Mouse (Mus musculus) liver, embryonic 15.5 days (tissue): ENCODE data around the gene Id2. TPM values are rescaled to one million over a fixed set of nuclear protein-coding genes. Genes with fewer than 3 reads are reported as not detected.

Experiments used
- ATAC-seq: fragments of 200-750 bp; cut with Nextera tagmentation; 2 replicates; pipeline ENCODE4 v1.8.0; 2017; ENCODE audit warnings: moderate number of reproducible peaks, mild to moderate bottlenecking, moderate library complexity; ENCODE audit not compliant: insufficient read depth
- H3K27ac ChIP-seq: fragments of 300-500 bp; sonication (generic); replicated peaks from 2 replicates; pipeline ENCODE4 v1.5.1; 2015; ENCODE audit warnings: mild to moderate bottlenecking, inconsistent platforms
- H3K27me3 ChIP-seq: fragments of 300-500 bp; sonication (generic); 2 replicates; pipeline ENCODE4 v1.6.1; 2015; ENCODE audit warnings: mild to moderate bottlenecking, inconsistent platforms
- H3K36me3 ChIP-seq: fragments of 300-500 bp; sonication (generic); replicated peaks from 2 replicates; pipeline ENCODE4 v1.6.1; 2015; ENCODE audit warnings: moderate library complexity, mild to moderate bottlenecking, inconsistent platforms
- H3K4me1 ChIP-seq: fragments of 300-500 bp; sonication (generic); replicated peaks from 2 replicates; pipeline ENCODE4 v1.6.1; 2015; ENCODE audit warnings: inconsistent platforms
- H3K4me2 ChIP-seq: fragments of 300-500 bp; sonication (generic); 2 replicates; pipeline ENCODE4 v1.6.1; 2015; ENCODE audit warnings: moderate library complexity, mild to moderate bottlenecking, inconsistent platforms
- H3K4me3 ChIP-seq: fragments of 300-500 bp; sonication (generic); replicated peaks from 2 replicates; pipeline ENCODE4 v1.5.1; 2015; ENCODE audit warnings: mild to moderate bottlenecking, inconsistent platforms
- H3K9ac ChIP-seq: fragments of 300-500 bp; sonication (generic); 2 replicates; pipeline ENCODE4 v1.6.1; 2015; ENCODE audit warnings: moderate library complexity, mild to moderate bottlenecking, inconsistent platforms
- H3K9me3 ChIP-seq: fragments of 300-500 bp; sonication (generic); replicated peaks from 2 replicates; pipeline ENCODE4 v1.6.1; 2016; ENCODE audit warnings: inconsistent platforms
- WGBS: fragments of 180-500 bp; shearing (Covaris S2); methylation state at CpG from one replicate; pipeline ENCODE4 v1.1.7; 2015; ENCODE audit warnings: mixed read lengths; ENCODE audit not compliant: insufficient replicate concordance; 5-methylcytosine and 5-hydroxymethylcytosine counted together
- polyA plus RNA-seq: library from polyadenylated mRNA; unstranded; fragments of >200 nt; fragmentation: Nextera tagmentation; extraction: Ambion mirVana; gene quantifications from 2 replicates; pipeline ENCODE4 v1.2.1, GENCODE M21; 2015

The Id2 gene
- polyA plus RNA-seq, 1 experiment from 2014 or later, result 126 TPM

DNA sequence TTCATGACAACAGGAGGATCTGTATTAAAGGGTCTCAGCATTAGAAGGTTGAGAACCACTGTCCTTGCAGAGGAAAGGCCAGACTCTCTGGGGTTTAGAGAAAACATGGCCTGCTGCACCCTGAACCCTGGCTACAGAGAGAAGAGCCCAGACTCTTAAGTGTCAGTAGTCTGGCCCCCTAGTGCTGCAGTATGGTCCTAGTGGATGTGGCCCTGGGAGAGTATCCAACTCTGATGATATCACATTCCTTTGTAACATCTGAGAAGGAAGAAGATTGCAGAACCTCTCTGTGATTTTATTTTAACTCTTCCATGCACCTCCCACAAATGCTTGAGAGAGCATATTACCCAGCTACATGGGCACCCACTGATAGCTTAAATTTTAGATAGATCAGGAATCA, 7.6 kb upstream of the Id2 start:
- H3K9ac ChIP-seq, result no peak overlapping the region
- H3K27ac ChIP-seq, result no peak overlapping the region
- no peak for ATAC-seq
- H3K36me3 ChIP-seq, result no peaks in the 10 kb centered on the region
- peaks cover 11% of the 10 kb centered on the region; the same call in 1 of the 2 replicates for H3K4me1 ChIP-seq
- no peak overlapping the region for H3K4me3 ChIP-seq
- no peak overlapping the region for H3K4me2 ChIP-seq
- no peaks in the 10 kb centered on the region for H3K9me3 ChIP-seq
- H3K27me3 ChIP-seq, result peaks cover 34% of the 10 kb centered on the region

DNA sequence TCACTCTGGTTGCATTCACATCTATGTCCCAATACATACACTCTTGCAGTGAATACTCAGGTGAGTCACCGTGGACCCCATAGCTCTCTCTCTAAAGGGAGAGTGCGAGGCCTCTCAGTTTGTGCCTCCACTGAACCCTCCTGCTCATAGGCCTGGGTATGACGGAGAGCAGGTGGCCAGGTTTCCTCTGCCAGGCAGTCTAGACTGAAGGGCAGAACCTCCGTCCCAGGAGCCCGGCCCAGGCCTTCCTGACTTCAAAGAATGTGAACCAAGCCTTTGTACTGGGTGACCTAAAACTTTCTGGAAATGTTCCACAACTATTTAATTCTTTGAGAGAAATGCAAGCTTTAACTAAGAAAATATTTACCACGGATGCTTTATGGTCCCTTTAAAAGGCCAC, 7.0 kb upstream of the Id2 start:
- no peaks in the 10 kb centered on the region for H3K36me3 ChIP-seq
- no peak for ATAC-seq
- H3K9ac ChIP-seq, result no peak overlapping the region
- no peak overlapping the region for H3K4me2 ChIP-seq
- no peaks in the 10 kb centered on the region for H3K9me3 ChIP-seq
- H3K27me3 ChIP-seq, result peaks cover 40% of the 10 kb centered on the region
- WGBS, result 53% methylated on average over 6 of the region's 6 CpGs
- no peak overlapping the region for H3K27ac ChIP-seq
- H3K4me3 ChIP-seq, result no peak overlapping the region
- peaks cover 16% of the 10 kb centered on the region; the same call in 1 of the 2 replicates for H3K4me1 ChIP-seq

DNA sequence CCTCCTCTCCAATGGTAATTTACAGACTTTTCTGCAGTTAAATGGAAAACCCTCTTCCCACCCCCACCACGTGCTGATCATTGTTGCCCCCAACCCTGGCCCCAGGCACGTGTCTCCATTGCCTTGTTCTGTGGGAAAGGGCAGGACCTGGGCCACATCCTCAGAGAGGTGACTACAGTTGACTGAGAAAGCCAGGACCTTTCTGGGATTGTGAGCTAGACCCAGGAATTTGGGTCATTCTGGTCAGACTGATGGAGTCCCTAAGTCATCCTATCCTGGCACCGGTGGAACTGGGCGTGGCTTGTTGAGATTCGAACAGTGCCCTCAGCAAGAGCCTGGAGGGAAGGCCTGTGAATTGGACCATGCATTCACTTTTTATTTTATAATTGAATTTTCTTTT, 4.4 kb upstream of the Id2 start:
- Histone ChIP-seq H3K4me2 (peak overlapping the region; percentile 74), H3K36me3 (no peaks in the 10 kb centered on the region), H3K27ac (no peak overlapping the region), H3K9ac (no peak overlapping the region), H3K4me1 (peaks cover 24% of the 10 kb centered on the region), H3K9me3 (no peaks in the 10 kb centered on the region), H3K4me3 (no peak overlapping the region), H3K27me3 (peaks cover 65% of the 10 kb centered on the region)
- 27% methylated on average over 5 of the region's 5 CpGs for WGBS
- ATAC-seq, result no peak

DNA sequence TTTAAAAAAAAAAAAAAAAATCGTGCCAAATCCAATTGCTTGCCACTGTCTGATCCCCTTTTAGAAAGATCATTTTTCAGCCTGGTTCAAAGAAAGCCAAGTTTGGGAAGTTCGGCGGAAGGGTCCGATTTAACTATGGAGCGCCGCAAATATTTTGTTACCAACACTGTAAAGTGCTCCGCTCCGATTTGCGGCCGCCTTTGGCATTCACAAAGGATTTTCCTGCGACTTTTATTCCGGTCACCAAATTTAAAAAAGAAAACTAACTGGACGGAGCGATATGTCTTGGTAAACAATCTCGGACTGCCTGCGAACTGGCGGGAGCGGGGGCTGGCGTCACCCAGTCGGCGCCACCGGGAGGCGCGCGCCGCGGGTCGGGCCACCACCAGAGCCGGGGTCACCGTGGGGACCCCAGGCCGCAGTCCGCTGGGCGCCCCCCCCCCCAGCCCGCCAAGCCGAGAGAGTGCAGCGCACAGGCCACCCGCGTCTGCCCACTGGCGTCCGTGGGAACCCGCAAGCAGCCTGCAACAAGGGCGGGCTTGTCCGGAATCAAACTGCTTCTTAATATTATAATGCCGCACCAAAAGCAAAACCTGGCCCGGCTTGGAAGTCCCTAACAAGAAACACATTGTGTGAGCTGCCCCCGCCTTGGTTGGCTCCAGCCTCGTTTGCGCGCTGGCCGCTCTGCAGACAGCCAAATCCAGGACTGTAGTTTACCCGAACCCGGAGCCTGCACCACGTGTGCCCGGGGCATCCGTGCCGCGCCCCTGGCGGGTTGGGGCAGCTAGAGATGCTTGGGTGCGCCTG, 3.7 kb upstream of the Id2 start:
- Histone ChIP-seq H3K27ac (peak overlapping the region; percentile 83), H3K9me3 (no peaks in the 10 kb centered on the region), H3K9ac (peak overlapping the region; percentile 21; the same call in 1 of the 2 replicates), H3K4me3 (peak overlapping the region; percentile 51), H3K4me2 (peak overlapping the region; percentile 74), H3K4me1 (peaks cover 24% of the 10 kb centered on the region), H3K36me3 (no peaks in the 10 kb centered on the region), H3K27me3 (peaks cover 73% of the 10 kb centered on the region)
- ATAC-seq, result no peak
- under 1% methylated on average over 59 of the region's 59 CpGs for WGBS

DNA sequence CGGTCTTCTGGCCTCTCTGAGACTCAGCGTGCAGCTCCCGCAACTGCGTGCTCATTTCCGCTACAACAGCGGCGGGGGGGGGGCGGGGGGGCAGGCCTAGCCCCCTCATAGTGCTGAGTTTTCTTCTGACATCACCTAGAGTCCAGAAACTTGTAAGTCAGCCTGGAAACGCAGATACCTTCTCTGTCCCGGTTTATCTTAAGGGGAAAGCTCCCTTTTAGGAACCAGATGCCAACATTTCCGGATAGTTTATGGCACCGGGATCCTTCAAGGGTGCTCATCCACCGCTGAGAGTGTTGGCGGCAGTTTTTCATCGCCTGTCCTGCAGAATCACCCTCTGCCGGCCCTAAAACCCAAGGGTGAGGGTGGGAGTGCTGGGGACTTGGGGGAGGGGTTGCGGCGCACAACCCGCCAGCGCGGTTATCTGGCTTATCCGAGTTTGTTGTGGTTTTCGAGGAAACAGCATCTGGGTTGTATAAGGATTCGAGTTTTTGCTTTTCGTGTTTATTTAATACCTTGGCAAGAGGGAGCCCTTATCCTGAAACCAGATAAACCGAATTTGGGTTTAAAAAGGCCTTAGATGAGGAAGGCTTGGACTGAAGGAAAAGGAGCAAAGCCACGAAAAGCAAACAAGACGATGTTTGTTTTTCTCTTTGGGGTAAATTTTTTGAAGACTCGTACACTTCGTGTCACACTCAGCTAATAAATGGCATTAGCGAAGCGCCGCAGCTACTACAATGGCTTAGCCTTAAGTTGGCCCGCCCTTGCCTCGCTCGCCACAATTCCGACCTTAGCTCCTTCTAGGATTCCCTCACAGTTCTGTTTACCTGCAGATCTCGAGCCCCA, 2.8 kb upstream of the Id2 start:
- peak overlapping the region; percentile 21; the same call in 1 of the 2 replicates for H3K9ac ChIP-seq
- H3K27me3 ChIP-seq, result peaks cover 81% of the 10 kb centered on the region
- ATAC-seq, result no peak
- H3K36me3 ChIP-seq, result no peaks in the 10 kb centered on the region
- under 1% methylated on average over 38 of the region's 38 CpGs for WGBS
- H3K27ac ChIP-seq, result peak overlapping the region; percentile 83
- H3K4me1 ChIP-seq, result peaks cover 24% of the 10 kb centered on the region
- H3K9me3 ChIP-seq, result no peaks in the 10 kb centered on the region
- H3K4me2 ChIP-seq, result peak overlapping the region; percentile 74
- peak overlapping the region; percentile 51 for H3K4me3 ChIP-seq

DNA sequence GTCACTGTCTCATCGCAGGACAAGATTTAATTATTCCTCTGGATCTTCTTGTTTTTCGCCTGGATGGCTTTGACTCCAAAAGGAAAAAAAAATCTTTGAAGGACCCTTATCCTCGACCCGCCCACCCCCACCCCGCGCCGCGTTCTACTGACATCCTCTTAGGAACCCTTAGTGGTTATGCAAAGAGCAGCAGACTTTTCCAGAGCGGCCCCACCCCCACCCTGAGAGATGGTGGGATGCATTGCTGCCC, 2.3 kb upstream of the Id2 start:
- Histone ChIP-seq H3K4me1 (peaks cover 24% of the 10 kb centered on the region), H3K9me3 (no peaks in the 10 kb centered on the region), H3K27ac (peak overlapping the region; percentile 83), H3K4me3 (peak overlapping the region; percentile 51), H3K36me3 (no peaks in the 10 kb centered on the region), H3K4me2 (peak overlapping the region; percentile 74), H3K27me3 (peaks cover 87% of the 10 kb centered on the region), H3K9ac (no peak overlapping the region)
- 0% methylated on average over 9 of the region's 9 CpGs for WGBS
- no peak for ATAC-seq

DNA sequence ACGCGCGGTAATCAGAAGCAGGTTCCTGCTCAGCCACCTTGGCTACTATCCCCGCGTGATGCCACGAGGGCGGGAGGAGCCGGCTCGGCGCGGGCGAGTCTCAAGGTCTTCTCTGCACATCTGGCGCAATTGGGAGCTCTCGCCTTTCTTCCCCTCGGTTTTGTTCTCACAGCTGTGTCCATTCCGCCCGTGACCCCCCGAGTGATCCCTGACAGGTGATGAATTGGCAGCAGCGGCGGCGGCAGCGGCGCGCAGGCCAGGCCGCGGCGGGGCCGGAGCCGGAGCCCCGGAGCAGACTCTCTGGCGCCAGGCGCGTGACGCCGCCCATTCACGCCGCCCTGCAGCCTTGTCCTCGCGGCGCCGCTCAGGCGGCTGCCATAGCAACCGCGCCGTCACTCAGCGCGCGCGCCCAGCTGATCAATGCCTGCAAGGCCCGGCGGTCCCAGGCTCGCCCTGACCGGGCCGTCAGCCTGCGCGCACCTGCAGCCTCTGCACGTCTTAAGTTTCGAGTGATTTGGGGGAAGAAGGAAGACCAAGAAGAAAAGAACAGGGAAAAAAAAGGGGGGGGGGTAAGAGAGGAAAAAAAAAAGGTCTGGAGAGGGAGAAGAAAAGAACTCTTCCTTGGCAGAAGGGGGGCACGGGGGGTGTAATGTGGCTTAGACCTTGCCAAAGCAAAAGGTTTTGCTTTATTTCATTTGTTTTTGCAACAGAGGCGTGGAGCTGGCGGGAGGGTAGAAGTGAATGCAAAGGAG, 1.8 kb upstream of the Id2 start:
- H3K36me3 ChIP-seq, result no peaks in the 10 kb centered on the region
- H3K9ac ChIP-seq, result peak overlapping the region; percentile 35; the same call in 1 of the 2 replicates
- H3K27me3 ChIP-seq, result peaks cover 90% of the 10 kb centered on the region
- peak overlapping the region; percentile 51 for H3K4me3 ChIP-seq
- peak overlapping the region; percentile 83 for H3K27ac ChIP-seq
- H3K4me2 ChIP-seq, result peak overlapping the region; percentile 74
- H3K9me3 ChIP-seq, result no peaks in the 10 kb centered on the region
- peaks cover 24% of the 10 kb centered on the region for H3K4me1 ChIP-seq
- WGBS, result under 1% methylated on average over 61 of the region's 61 CpGs
- peak; percentile 51 for ATAC-seq

DNA sequence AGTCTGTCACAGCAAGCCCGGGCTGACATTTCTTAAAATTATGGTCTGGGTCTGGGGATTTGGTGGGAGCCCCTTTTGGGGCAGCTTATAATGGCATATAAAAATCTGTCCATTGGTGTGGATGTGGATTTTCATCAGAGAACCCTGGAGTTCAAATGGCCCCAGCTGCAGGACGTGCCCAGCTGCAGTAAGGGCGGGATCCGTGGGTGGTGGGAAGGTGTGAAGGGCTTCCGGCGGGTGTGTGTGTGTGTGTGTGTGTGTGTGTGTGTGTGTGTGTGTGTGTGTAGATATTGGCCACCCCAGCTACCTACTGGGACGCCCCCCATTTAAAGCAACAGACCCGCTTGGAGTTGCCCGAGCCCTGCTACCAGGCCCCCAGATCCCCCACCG, 1.2 kb upstream of the Id2 start:
- H3K4me2 ChIP-seq, result peak overlapping the region; percentile 74
- H3K9me3 ChIP-seq, result no peaks in the 10 kb centered on the region
- 0 out of 2 replicates have a peak, but pooled peaks have one; percentile 2 for ATAC-seq
- peak overlapping the region; percentile 83 for H3K27ac ChIP-seq
- H3K4me1 ChIP-seq, result peaks cover 24% of the 10 kb centered on the region
- peak overlapping the region; percentile 51 for H3K4me3 ChIP-seq
- WGBS, result 3% methylated on average over 9 of the region's 10 CpGs
- peaks cover 95% of the 10 kb centered on the region for H3K27me3 ChIP-seq
- peak overlapping the region; percentile 37; the same call in 1 of the 2 replicates for H3K9ac ChIP-seq
- no peaks in the 10 kb centered on the region for H3K36me3 ChIP-seq

DNA sequence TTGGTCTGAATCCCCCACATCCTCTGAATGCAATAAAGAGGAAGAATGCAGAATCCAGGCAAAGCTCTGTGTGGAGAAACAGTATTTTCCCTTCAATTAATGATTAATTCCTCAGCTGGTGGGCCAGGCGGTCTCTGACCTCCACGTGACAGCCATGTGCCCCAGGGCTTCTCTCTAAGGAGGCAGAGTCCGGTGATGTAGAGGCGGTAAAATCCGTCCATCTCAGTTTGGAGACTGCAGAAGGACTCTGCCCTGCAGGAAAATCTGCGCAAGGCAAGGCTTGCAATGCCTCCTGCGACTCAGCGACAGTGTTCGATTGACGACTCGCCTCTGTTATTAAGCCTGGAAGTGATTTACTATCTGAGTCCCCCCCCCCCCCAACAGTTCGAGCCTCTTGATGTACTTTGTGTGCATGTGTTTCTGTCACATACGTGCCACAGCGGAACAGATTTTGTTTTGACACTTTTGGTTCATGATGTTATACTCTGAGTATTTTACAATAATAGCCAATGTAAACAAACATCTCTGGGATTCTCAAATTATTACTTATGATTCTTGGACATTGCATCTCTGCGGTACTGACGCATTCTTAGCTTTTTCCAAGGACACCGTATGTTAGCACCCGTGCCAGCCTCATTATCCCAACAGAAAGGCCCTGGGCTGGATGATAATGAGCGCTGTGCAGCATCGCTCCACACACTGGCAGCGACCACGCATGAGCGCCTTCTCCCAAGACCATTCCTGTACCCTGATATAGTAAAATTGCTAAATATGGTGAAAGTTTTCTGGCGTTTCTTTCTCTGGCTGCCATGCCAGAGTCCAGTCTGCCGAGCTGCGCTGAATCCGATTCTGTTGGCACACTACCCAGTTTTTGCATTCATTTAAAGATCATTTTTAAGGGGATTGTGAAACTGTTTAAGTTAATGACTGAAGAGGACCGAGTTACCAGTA, 545 bp upstream of the Id2 start:
- 5% methylated on average over 28 of the region's 28 CpGs for WGBS
- H3K9me3 ChIP-seq, result no peaks in the 10 kb centered on the region
- no peak for ATAC-seq
- peaks cover 26% of the 10 kb centered on the region for H3K4me1 ChIP-seq
- peaks cover 97% of the 10 kb centered on the region for H3K27me3 ChIP-seq
- H3K27ac ChIP-seq, result peak overlapping the region; percentile 83
- peak overlapping the region; percentile 51; the same call in 1 of the 2 replicates for H3K4me3 ChIP-seq
- peak overlapping the region; percentile 74 for H3K4me2 ChIP-seq
- peak overlapping the region; percentile 37; the same call in 1 of the 2 replicates for H3K9ac ChIP-seq
- no peaks in the 10 kb centered on the region for H3K36me3 ChIP-seq

DNA sequence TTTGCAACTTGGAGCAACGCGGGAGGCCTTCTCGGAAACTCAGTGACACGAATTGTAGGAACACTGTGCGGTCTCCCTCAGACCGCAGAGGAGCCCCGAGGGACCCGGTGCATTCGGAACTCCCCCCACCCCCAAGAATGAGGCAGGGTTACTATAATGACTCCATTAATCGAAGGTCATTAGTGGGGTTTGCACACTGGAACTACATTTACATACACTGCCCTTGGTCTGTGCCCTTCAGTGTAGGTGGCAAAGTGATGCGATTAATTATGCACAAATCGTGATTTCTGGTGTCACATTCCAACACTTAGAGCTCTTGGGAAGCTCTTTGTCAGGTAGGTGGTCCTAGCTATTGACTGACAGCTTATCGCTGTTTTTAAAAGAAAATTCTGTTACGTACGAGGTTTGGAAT, 294 bp downstream of the Id2 start:
- Histone ChIP-seq H3K4me3 (peak overlapping the region; percentile 63), H3K27me3 (peaks cover 98% of the 10 kb centered on the region), H3K9me3 (no peaks in the 10 kb centered on the region), H3K4me2 (peak overlapping the region; percentile 74), H3K36me3 (no peaks in the 10 kb centered on the region), H3K27ac (peak overlapping the region; percentile 83), H3K9ac (peak overlapping the region; percentile 39; the same call in 1 of the 2 replicates), H3K4me1 (peaks cover 26% of the 10 kb centered on the region)
- WGBS, result 3% methylated on average over 15 of the region's 15 CpGs
- ATAC-seq, result no peak
